Mouse (Mus musculus) embryonic fibroblast, embryonic 13.5 days (primary cell): ENCODE results near the gene Gm28047.

Experiments used
- CTCF ChIP-seq: IDR thresholded peaks from 2 replicates; pipeline ENCODE4 v1.5.1; 2011; ENCODE audit warnings: mild to moderate bottlenecking, control low read depth, low read length, moderate library complexity, borderline replicate concordance; ENCODE audit not compliant: insufficient read depth
- POLR2A ChIP-seq: IDR thresholded peaks from 2 replicates; pipeline ENCODE4 v1.6.1; 2011; ENCODE audit warnings: low read depth, mild to moderate bottlenecking, control low read depth, low read length, moderate library complexity

GRCm38 (mm10) chr15:102503924-102504782, 120.7 kb downstream of the Gm28047 start:
- TF ChIP-seq POLR2A = no peak
- no peak for TF ChIP-seq CTCF
